Comparison of ENCODE assay signal across 9 mouse cellular contexts in the genomic region with DNA sequence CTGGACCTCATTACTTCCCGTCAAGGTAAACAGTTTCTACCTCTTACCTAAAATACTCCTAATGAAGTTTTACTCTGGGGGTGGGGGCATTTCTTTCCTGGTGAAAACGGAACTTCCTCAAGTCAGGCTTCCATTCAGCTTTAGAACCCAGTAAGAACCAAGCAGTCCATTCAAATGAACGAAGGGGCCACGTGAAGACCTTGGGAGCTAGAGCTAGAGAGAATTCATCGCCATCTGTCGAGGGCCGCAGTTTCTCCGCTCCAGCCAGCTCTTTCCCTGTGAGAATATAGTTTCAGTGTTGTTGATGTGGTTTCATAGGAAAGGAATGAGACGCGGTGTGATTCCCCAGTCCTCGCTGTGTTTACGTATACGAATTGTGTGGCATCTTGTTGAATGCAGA. TPM values are rescaled to one million over a fixed set of nuclear protein-coding genes. Genes with fewer than 3 reads are reported as not detected.
DNase-seq lines count a peak whose midpoint lies in the region; ATAC-seq and TF ChIP-seq lines count a peak whose summit lies in the region.
"Had no signal": no experiment of that assay in that cellular context is flagged by ENCODE, and none has a peak within 500 bp of the region (broad histone marks: within the 10 kb centered on the region; RNA-seq: fewer than 3 reads in every experiment).

No protein-coding gene starts in this region.

- H3K4me3 ChIP-seq in heart, embryonic 10.5 days, result peak overlapping the region; percentile 50
- peak overlapping the region; percentile 54 for H3K4me3 ChIP-seq in ES-Bruce4 (ENCODE audit: low read depth, low read length)
- 0 out of 2 replicates have a peak overlapping the region, but pooled peaks have one; percentile 10 for H3K4me3 ChIP-seq in hindbrain, embryonic 11.5 days (ENCODE audit: low read depth, low read length)
- H3K4me3 ChIP-seq in liver, postnatal 0 days (ENCODE audit: low read depth, low read length), result peak overlapping the region; percentile 11; the same call in 1 of the 2 replicates

- peak overlapping the region; percentile 35 for H3K4me2 ChIP-seq in hindbrain, embryonic 11.5 days (replicated peaks; ENCODE audit: low read depth, low read length)
- H3K4me2 ChIP-seq in liver, postnatal 0 days (ENCODE audit: low read depth, low read length), result peak overlapping the region; percentile 55

- no peaks in the 10 kb centered on the region for H3K9me3 ChIP-seq in heart, embryonic 10.5 days
- H3K9me3 ChIP-seq in ES-Bruce4 (replicated peaks; ENCODE audit: control insufficient read depth, insufficient read depth, low read length, poor library complexity, severe bottlenecking), result 0 out of 2 replicates have a peak, but pooled peaks cover 2% of the 10 kb centered on the region
- H3K9me3 ChIP-seq in hindbrain, embryonic 11.5 days (ENCODE audit: control insufficient read depth, low read length), result no peaks in the 10 kb centered on the region
- no peaks in the 10 kb centered on the region for H3K9me3 ChIP-seq in liver, postnatal 0 days (ENCODE audit: low read length)

- WGBS in heart, embryonic 10.5 days, result 37% methylated on average over 13 of the region's 13 CpGs
- 51% methylated on average over 13 of the region's 13 CpGs for WGBS in hindbrain, embryonic 11.5 days
- WGBS in liver, postnatal 0 days (ENCODE audit: insufficient replicate concordance), result 46% methylated on average over 13 of the region's 13 CpGs

- no peaks in the 10 kb centered on the region for H3K4me1 ChIP-seq in heart, embryonic 10.5 days
- no peaks in the 10 kb centered on the region for H3K4me1 ChIP-seq in ES-Bruce4 (ENCODE audit: control insufficient read depth, insufficient read depth, low read length)
- no peaks in the 10 kb centered on the region for H3K4me1 ChIP-seq in hindbrain, embryonic 11.5 days (replicated peaks; ENCODE audit: control insufficient read depth, insufficient read depth, low read length)
- peaks cover 7% of the 10 kb centered on the region; the same call in 1 of the 2 replicates for H3K4me1 ChIP-seq in liver, postnatal 0 days (ENCODE audit: insufficient read depth)

- H3K27ac ChIP-seq in heart, embryonic 10.5 days, result no peak overlapping the region
- no peak overlapping the region for H3K27ac ChIP-seq in ES-Bruce4 (ENCODE audit: insufficient read depth, low read length)
- H3K27ac ChIP-seq in hindbrain, embryonic 11.5 days (ENCODE audit: low read depth, low read length), result no peak overlapping the region
- no peak overlapping the region for H3K27ac ChIP-seq in liver, postnatal 0 days (ENCODE audit: low read depth)

- H3K9ac ChIP-seq in ES-Bruce4 (ENCODE audit: low read depth, poor library complexity, severe bottlenecking), result peak overlapping the region; percentile 0; the same call in 1 of the 2 replicates
- H3K9ac ChIP-seq in hindbrain, embryonic 11.5 days (ENCODE audit: low read depth, low read length), result no peak overlapping the region
- H3K9ac ChIP-seq in liver, postnatal 0 days (replicated peaks), result no peak overlapping the region

- no peak for DNase-seq in heart, embryonic 10.5 days (ENCODE audit: low spot score)
- DNase-seq in heart, adult 9 months (ENCODE audit: low spot score in 2 of 2), result no peak
- peak; percentile 6 for DNase-seq in hindbrain, embryonic 11.5 days (ENCODE audit: low spot score)
- DNase-seq in liver, postnatal 0 days, result no peak
- DNase-seq in cerebellum, adult 11 months, result no peak
- DNase-seq in spleen, adult 18-20 months, result no peak
- DNase-seq: gastrocnemius, postnatal 36 days had no signal

- no peaks in the 10 kb centered on the region for H3K36me3 ChIP-seq in heart, embryonic 10.5 days
- no peaks in the 10 kb centered on the region for H3K36me3 ChIP-seq in ES-Bruce4 (ENCODE audit: control insufficient read depth, insufficient read depth, low read length, poor library complexity, severe bottlenecking)
- H3K36me3 ChIP-seq in hindbrain, embryonic 11.5 days (ENCODE audit: control insufficient read depth, insufficient read depth, low read length), result no peaks in the 10 kb centered on the region
- H3K36me3 ChIP-seq in liver, postnatal 0 days (replicated peaks; ENCODE audit: insufficient read depth, low read length), result no peaks in the 10 kb centered on the region

- no peak for ATAC-seq in hindbrain, embryonic 11.5 days (ENCODE audit: low FRiP score)
- no peak for ATAC-seq in liver, postnatal 0 days
- ATAC-seq in inflammation-experienced regulatory T-cells, adult 6 months, result no peak

- H3K27me3 ChIP-seq in heart, embryonic 10.5 days (ENCODE audit: insufficient read depth, poor library complexity, severe bottlenecking), result peaks cover 6% of the 10 kb centered on the region; the same call in 1 of the 2 replicates
- H3K27me3 ChIP-seq in ES-Bruce4 (ENCODE audit: control insufficient read depth, insufficient read depth, low read length, poor library complexity, severe bottlenecking), result no peaks in the 10 kb centered on the region; the same call in 1 of the 2 replicates
- H3K27me3 ChIP-seq in hindbrain, embryonic 11.5 days (ENCODE audit: control insufficient read depth, insufficient read depth, low read length), result no peaks in the 10 kb centered on the region
- H3K27me3 ChIP-seq in liver, postnatal 0 days (ENCODE audit: insufficient read depth, low read length), result no peaks in the 10 kb centered on the region

- no peak for TF ChIP-seq POLR2A in ES-Bruce4 (IDR thresholded peaks at IDR 0.05; ENCODE audit: insufficient read depth, low read length)

- TF ChIP-seq CTCF in ES-Bruce4 (IDR thresholded peaks at IDR 0.05; ENCODE audit: low read depth, low read length), result no peak
- TF ChIP-seq CTCF in liver, postnatal 0 days (IDR thresholded peaks at IDR 0.05; ENCODE audit: low read depth), result no peak

- no peak for TF ChIP-seq EP300 in ES-Bruce4 (IDR thresholded peaks at IDR 0.05; ENCODE audit: insufficient read depth, low read depth, low read length)
- TF ChIP-seq EP300 in liver, postnatal 0 days (IDR thresholded peaks at IDR 0.05; ENCODE audit: low read depth), result no peak

RNA-seq across cellular contexts. Expression of a gene that starts 12.0 kb away (rescaled TPM):
- 0.05 and 0.20 TPM in 2 replicates for polyA plus RNA-seq in heart, embryonic 10.5 days (2016; fragmentation: Nextera tagmentation; extraction: Ambion mirVana)
- 0.67 and 0.87 TPM in 2 replicates for polyA plus RNA-seq in ES-Bruce4 (2011; ENCODE audit: insufficient read depth, insufficient read length, low read depth, missing spikeins)
- polyA plus RNA-seq in hindbrain, embryonic 11.5 days (2014; fragmentation: Nextera tagmentation; extraction: Ambion mirVana), result 0.15 and 0.25 TPM in 2 replicates
- polyA plus RNA-seq in liver, postnatal 0 days (2015; fragmentation: Nextera tagmentation; extraction: Ambion mirVana), result 0.04 TPM in 1 of 2 replicates, not detected in the other
- polyA plus RNA-seq in inflammation-experienced regulatory T-cells, adult 6 months (2017; shearing (Covaris generic)), result under 1 TPM in 1 of 3 experiments, not detected in 2; 0.21 TPM

RNA-seq across cellular contexts. Expression of a gene that starts 36.8 kb away (rescaled TPM):
- polyA plus RNA-seq in heart, embryonic 10.5 days (2016; fragmentation: Nextera tagmentation; extraction: Ambion mirVana), result 9.0 and 9.9 TPM in 2 replicates
- polyA plus RNA-seq in ES-Bruce4 (2011; ENCODE audit: insufficient read depth, insufficient read length, low read depth, missing spikeins), result 33.7 and 36.3 TPM in 2 replicates
- 13.1 and 15.7 TPM in 2 replicates for polyA plus RNA-seq in hindbrain, embryonic 11.5 days (2014; fragmentation: Nextera tagmentation; extraction: Ambion mirVana)
- polyA plus RNA-seq in liver, postnatal 0 days (2015; fragmentation: Nextera tagmentation; extraction: Ambion mirVana), result 3.8 TPM in 2 replicates
- polyA plus RNA-seq in inflammation-experienced regulatory T-cells, adult 6 months (2017; shearing (Covaris generic)), result 10 to 100 TPM; 10.4 to 13.5 (median 12.0) TPM

RNA-seq across cellular contexts. Expression of a gene that starts 47.4 kb away (rescaled TPM):
- polyA plus RNA-seq in heart, embryonic 10.5 days (2016; fragmentation: Nextera tagmentation; extraction: Ambion mirVana), result 7.6 and 8.5 TPM in 2 replicates
- polyA plus RNA-seq in ES-Bruce4 (2011; ENCODE audit: insufficient read depth, insufficient read length, low read depth, missing spikeins), result 8.5 and 8.7 TPM in 2 replicates
- 10.6 and 12.0 TPM in 2 replicates for polyA plus RNA-seq in hindbrain, embryonic 11.5 days (2014; fragmentation: Nextera tagmentation; extraction: Ambion mirVana)
- polyA plus RNA-seq in liver, postnatal 0 days (2015; fragmentation: Nextera tagmentation; extraction: Ambion mirVana), result 1.3 and 1.8 TPM in 2 replicates
- polyA plus RNA-seq in inflammation-experienced regulatory T-cells, adult 6 months (2017; shearing (Covaris generic)), result 1 to 10 TPM in 2 of 3 experiments, under 1 TPM in 1; 0.89 to 2.0 (median 1.9) TPM
